Mouse (Mus musculus) hindbrain, embryonic 14.5 days (tissue): ENCODE measurements around the gene Kcnf1. TPM values are rescaled to one million over a fixed set of nuclear protein-coding genes. Genes with fewer than 3 reads are reported as not detected.

Experiments used
- ATAC-seq: fragments of 200-750 bp; cut with Nextera tagmentation; 2 replicates; pipeline ENCODE4 v1.8.0; 2017; ENCODE audit warnings: moderate number of reproducible peaks, mild to moderate bottlenecking, moderate TSS enrichment, moderate library complexity; ENCODE audit not compliant: low FRiP score
- DNase-seq: peaks from one replicate; pipeline ENCODE4 v3.0.0-alpha.2; 2015; ENCODE audit warnings: low spot score
- H3K27ac ChIP-seq: fragments of 300-500 bp; sonication (generic); 2 replicates; pipeline ENCODE4 v1.5.1; 2014; ENCODE audit warnings: mild to moderate bottlenecking, moderate library complexity
- H3K27me3 ChIP-seq: fragments of 300-500 bp; sonication (generic); 2 replicates; pipeline ENCODE4 v1.6.1; 2014; ENCODE audit warnings: mild to moderate bottlenecking, low read length, mixed read lengths; ENCODE audit not compliant: control insufficient read depth, insufficient read depth
- H3K36me3 ChIP-seq: fragments of 300-500 bp; sonication (generic); replicated peaks from 2 replicates; pipeline ENCODE4 v1.6.1; 2014; ENCODE audit not compliant: control insufficient read depth, insufficient read depth
- H3K4me1 ChIP-seq: fragments of 300-500 bp; sonication (generic); replicated peaks from 2 replicates; pipeline ENCODE4 v1.6.1; 2014; ENCODE audit warnings: antibody characterized with exemption, low read length, mixed read lengths; ENCODE audit not compliant: control insufficient read depth, insufficient read depth
- H3K4me2 ChIP-seq: fragments of 300-500 bp; sonication (generic); replicated peaks from 2 replicates; pipeline ENCODE4 v1.6.1; 2014; ENCODE audit warnings: mild to moderate bottlenecking, moderate library complexity
- H3K4me3 ChIP-seq: fragments of 300-500 bp; sonication (generic); replicated peaks from 2 replicates; pipeline ENCODE4 v1.5.1; 2014; ENCODE audit warnings: mild to moderate bottlenecking, low read length
- H3K9ac ChIP-seq: fragments of 300-500 bp; sonication (generic); 2 replicates; pipeline ENCODE4 v1.6.1; 2014
- H3K9me3 ChIP-seq: fragments of 300-500 bp; sonication (generic); 2 replicates; pipeline ENCODE4 v1.6.1; 2016; ENCODE audit warnings: low read length; ENCODE audit not compliant: control insufficient read depth
- WGBS: fragments of 180-500 bp; shearing (Covaris S2); extraction: QIAGEN DNeasy Blood & Tissue Kit; methylation state at CpG from one replicate; pipeline ENCODE4 v1.1.7; 2014; 5-methylcytosine and 5-hydroxymethylcytosine counted together
- polyA plus RNA-seq: library from polyadenylated mRNA; unstranded; fragments of >200 nt; fragmentation: Nextera tagmentation; extraction: Ambion mirVana; gene quantifications from 2 replicates; pipeline ENCODE4 v1.2.1, GENCODE M21; 2014

Kcnf1 gene
- polyA plus RNA-seq, 1 experiment from 2014 or later = 2.8 TPM

GRCm38 (mm10) chr12:17174134-17174893 lies 2.4 kb downstream of the Kcnf1 start:
- ATAC-seq (no peak), DNase-seq (no peak)
- peak overlapping the region; percentile 90; the same call in 1 of the 2 replicates for H3K4me2 ChIP-seq
- H3K36me3 ChIP-seq = no peaks in the 10 kb centered on the region
- peaks cover 4% of the 10 kb centered on the region; the same call in 1 of the 2 replicates for H3K4me1 ChIP-seq
- no peak overlapping the region for H3K27ac ChIP-seq
- H3K9ac ChIP-seq = no peak overlapping the region
- H3K27me3 ChIP-seq = peaks cover 22% of the 10 kb centered on the region
- no peaks in the 10 kb centered on the region for H3K9me3 ChIP-seq
- WGBS = 77% methylated on average over 10 of the region's 10 CpGs
- H3K4me3 ChIP-seq = no peak overlapping the region

- no peak for DNase-seq
- WGBS = 94% methylated on average over 10 of the region's 10 CpGs
- H3K27ac ChIP-seq = no peak overlapping the region
- ATAC-seq = no peak
- H3K36me3 ChIP-seq = no peaks in the 10 kb centered on the region
- no peaks in the 10 kb centered on the region for H3K9me3 ChIP-seq
- no peak overlapping the region for H3K4me3 ChIP-seq
- peaks cover 17% of the 10 kb centered on the region for H3K27me3 ChIP-seq
- H3K4me2 ChIP-seq = no peak overlapping the region
- H3K4me1 ChIP-seq = peaks cover 4% of the 10 kb centered on the region; the same call in 1 of the 2 replicates
- H3K9ac ChIP-seq = no peak overlapping the region
These were observed 6.3 kb downstream of the Kcnf1 start for GRCm38 (mm10) chr12:17170406-17170805.

DNA sequence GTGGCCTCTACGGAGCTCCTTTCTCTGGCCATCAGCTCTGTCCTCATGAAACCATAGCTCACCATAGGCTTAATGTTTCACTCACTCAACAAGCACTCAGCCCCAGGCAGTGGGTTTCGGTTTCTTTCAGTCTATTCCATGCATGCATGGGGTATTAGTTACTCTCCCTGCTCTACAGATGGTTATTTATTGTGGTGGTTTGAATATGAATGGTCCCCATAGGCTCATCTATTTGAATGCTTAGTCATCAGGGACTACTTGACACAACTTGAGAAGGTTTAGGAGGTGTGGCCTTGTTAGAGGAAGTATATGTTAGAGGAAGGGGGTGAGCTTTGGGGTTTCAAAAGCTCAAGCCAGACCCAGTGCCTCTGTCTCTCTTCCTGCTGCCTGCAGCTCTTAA lies 10.6 kb downstream of the Kcnf1 start:
- H3K27ac ChIP-seq = no peak overlapping the region
- no peak overlapping the region for H3K4me2 ChIP-seq
- no peak overlapping the region for H3K4me3 ChIP-seq
- H3K9ac ChIP-seq = no peak overlapping the region
- 88% methylated on average over 2 of the region's 2 CpGs for WGBS
- no peaks in the 10 kb centered on the region for H3K36me3 ChIP-seq
- no peaks in the 10 kb centered on the region for H3K4me1 ChIP-seq
- DNase-seq (no peak), ATAC-seq (no peak)
- no peaks in the 10 kb centered on the region for H3K27me3 ChIP-seq
- no peaks in the 10 kb centered on the region for H3K9me3 ChIP-seq

DNA sequence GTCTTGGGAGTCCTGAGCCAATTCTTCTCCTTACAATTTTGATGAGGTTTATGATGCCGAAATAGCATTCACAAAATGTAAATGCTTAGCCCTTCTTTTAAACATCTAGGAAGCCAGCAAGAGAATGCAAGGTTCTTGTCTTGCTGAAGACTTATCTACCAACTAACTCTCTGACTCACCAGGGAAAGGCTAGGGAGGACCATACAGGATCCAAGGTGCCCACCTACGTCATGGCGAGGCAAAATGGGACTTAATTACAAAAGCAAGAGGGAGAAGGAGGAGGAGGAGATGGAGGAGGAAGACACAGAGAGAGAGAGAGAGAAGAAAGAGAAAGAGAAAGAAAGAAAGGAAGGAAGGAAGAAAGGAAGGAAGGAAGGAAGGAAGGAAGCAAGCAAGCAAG lies 12.7 kb downstream of the Kcnf1 start:
- no peak for ATAC-seq
- WGBS = 95% methylated on average over 3 of the region's 3 CpGs

DNA sequence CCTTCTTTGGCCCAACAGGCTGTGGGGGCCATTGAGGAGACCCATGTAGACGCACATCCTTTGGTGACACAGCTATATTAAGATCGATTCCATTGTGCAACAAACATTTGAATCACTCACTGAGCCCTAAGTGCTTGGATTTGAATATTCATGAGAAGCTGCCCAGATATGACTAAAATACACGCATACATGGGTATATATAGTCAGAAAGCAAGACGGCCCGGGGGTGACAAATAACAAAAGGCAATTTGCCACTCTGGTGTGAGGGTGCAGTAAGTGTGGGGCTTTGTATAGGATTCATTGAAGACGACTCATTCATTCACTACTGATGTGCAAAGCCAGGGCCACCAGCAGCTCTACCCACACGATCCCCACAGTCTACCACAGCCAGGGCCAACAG lies 17.1 kb downstream of the Kcnf1 start:
- H3K9me3 ChIP-seq = no peaks in the 10 kb centered on the region
- H3K9ac ChIP-seq = no peak overlapping the region
- H3K36me3 ChIP-seq = no peaks in the 10 kb centered on the region
- no peak overlapping the region for H3K27ac ChIP-seq
- H3K27me3 ChIP-seq = no peaks in the 10 kb centered on the region
- 79% methylated on average over 7 of the region's 7 CpGs for WGBS
- no peaks in the 10 kb centered on the region for H3K4me1 ChIP-seq
- ATAC-seq = no peak
- no peak for DNase-seq
- no peak overlapping the region for H3K4me3 ChIP-seq
- no peak overlapping the region for H3K4me2 ChIP-seq

More for the DNA sequence above, 12.7 kb downstream of the Kcnf1 start:
- Histone ChIP-seq H3K27ac (no peak overlapping the region), H3K9me3 (no peaks in the 10 kb centered on the region), H3K4me2 (no peak overlapping the region), H3K27me3 (no peaks in the 10 kb centered on the region), H3K4me1 (no peaks in the 10 kb centered on the region), H3K4me3 (no peak overlapping the region), H3K9ac (no peak overlapping the region), H3K36me3 (no peaks in the 10 kb centered on the region)
- DNase-seq = no peak

DNA sequence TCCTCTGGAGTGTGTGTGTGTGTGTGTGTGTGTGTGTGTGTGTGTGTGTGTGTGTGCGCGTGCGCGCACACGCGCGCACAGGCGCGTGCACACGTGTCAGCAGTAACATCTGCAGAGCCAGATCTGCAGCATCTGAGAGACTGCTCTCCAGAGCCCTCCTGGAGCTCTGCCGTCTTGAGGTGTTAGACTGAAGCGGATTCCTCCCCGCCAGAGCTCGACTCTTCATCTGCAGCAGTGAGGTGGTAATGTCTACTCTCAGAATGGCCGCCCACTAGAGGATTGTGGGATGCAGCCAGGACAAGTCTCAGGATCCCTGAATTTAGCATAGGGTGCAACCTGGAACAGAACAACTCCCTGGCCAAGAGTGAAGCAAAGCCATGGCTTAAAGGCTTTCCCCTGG lies 19.1 kb downstream of the Kcnf1 start:
- Histone ChIP-seq H3K9me3 (no peaks in the 10 kb centered on the region), H3K4me2 (no peak overlapping the region), H3K4me1 (no peaks in the 10 kb centered on the region), H3K9ac (no peak overlapping the region), H3K27ac (no peak overlapping the region), H3K4me3 (no peak overlapping the region), H3K27me3 (no peaks in the 10 kb centered on the region), H3K36me3 (no peaks in the 10 kb centered on the region)
- ATAC-seq (no peak), DNase-seq (no peak)
- WGBS = 92% methylated on average over 15 of the region's 15 CpGs

DNA sequence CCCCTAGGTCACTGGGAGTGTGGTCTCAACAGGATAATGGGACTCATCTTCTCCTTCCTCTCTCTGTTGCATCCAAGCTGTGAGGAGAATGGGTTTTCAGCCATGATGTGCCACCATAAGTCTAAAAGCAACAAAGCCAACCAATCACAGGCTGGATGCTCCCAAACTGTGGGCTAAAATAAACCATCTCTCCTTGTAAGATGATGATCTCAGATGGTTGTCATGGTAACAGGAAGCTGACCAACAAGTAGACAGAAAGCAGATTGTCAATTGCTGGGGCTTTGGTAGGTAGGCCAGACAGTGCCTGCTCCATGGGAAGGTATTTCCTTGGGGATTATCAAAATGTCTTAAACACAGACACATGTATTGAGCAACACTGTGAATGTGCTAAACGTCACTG lies 20.9 kb downstream of the Kcnf1 start:
- Histone ChIP-seq H3K9me3 (no peaks in the 10 kb centered on the region), H3K27ac (no peak overlapping the region), H3K4me3 (no peak overlapping the region), H3K4me2 (no peak overlapping the region), H3K36me3 (no peaks in the 10 kb centered on the region), H3K4me1 (no peaks in the 10 kb centered on the region), H3K27me3 (no peaks in the 10 kb centered on the region), H3K9ac (no peak overlapping the region)
- 95% methylated on average over 1 of the region's 1 CpGs for WGBS
- no peak for ATAC-seq
- no peak for DNase-seq

DNA sequence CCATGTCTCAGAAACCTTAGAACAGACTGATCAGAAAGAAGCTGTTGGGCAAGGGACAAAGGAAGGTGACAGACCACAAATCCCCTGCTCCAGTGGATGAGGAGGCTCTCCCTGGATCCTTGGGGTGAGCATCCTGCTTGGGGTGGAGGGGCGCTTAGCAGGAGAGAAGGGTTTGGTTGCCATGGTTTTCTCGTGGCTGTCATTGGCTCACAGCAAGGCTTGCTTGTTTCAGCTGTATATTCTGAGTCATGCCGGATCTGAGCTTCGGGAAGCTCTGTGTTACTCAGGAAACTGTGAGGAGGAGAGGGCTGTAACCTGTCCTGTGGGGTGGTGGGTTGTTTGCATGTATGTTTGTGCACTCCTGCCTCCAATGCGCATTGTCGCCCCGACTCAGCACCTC lies 23.8 kb downstream of the Kcnf1 start:
- Histone ChIP-seq H3K9ac (no peak overlapping the region), H3K27me3 (no peaks in the 10 kb centered on the region), H3K4me2 (no peak overlapping the region), H3K27ac (no peak overlapping the region), H3K9me3 (no peaks in the 10 kb centered on the region), H3K4me3 (no peak overlapping the region), H3K4me1 (no peaks in the 10 kb centered on the region), H3K36me3 (no peaks in the 10 kb centered on the region)
- ATAC-seq (no peak), DNase-seq (no peak)
- 68% methylated on average over 7 of the region's 7 CpGs for WGBS

DNA sequence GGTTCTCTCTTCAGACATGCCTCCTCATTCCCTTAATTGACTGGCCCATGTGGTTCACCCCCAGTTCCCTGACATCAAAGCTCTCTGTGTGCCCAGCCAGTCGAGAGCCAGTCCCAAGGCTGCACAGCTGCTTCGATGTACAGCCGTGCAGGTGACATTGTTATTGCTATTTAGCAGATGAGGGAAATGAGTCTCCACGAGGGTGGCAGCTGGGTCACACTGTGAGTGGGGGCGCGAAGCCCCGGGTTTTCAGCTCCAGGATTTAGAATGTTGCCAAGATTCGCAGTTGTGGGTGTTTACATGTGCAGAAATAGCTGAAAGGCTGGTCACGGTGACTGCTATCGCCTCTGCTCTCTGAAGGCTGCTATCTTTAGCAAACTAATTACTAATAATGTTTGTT lies 27.8 kb downstream of the Kcnf1 start:
- Histone ChIP-seq H3K9me3 (no peaks in the 10 kb centered on the region), H3K9ac (no peak overlapping the region), H3K4me1 (no peaks in the 10 kb centered on the region), H3K36me3 (no peaks in the 10 kb centered on the region), H3K4me2 (no peak overlapping the region), H3K27me3 (no peaks in the 10 kb centered on the region), H3K4me3 (no peak overlapping the region), H3K27ac (no peak overlapping the region)
- peak; percentile 25 for DNase-seq
- WGBS = 62% methylated on average over 10 of the region's 10 CpGs
- no peak for ATAC-seq

GRCm38 (mm10) chr12:17141791-17142190 lies 34.9 kb downstream of the Kcnf1 start:
- H3K27me3 ChIP-seq = no peaks in the 10 kb centered on the region
- H3K27ac ChIP-seq = no peak overlapping the region
- H3K9me3 ChIP-seq = no peaks in the 10 kb centered on the region
- ATAC-seq (no peak), DNase-seq (no peak)
- no peak overlapping the region for H3K9ac ChIP-seq
- no peak overlapping the region for H3K4me2 ChIP-seq
- H3K4me1 ChIP-seq = no peaks in the 10 kb centered on the region
- H3K36me3 ChIP-seq = no peaks in the 10 kb centered on the region
- WGBS = 40% methylated on average over 2 of the region's 2 CpGs
- no peak overlapping the region for H3K4me3 ChIP-seq
